Mouse (Mus musculus): ENCODE results near the gene Tjp2.

Tjp2 gene

DNA sequence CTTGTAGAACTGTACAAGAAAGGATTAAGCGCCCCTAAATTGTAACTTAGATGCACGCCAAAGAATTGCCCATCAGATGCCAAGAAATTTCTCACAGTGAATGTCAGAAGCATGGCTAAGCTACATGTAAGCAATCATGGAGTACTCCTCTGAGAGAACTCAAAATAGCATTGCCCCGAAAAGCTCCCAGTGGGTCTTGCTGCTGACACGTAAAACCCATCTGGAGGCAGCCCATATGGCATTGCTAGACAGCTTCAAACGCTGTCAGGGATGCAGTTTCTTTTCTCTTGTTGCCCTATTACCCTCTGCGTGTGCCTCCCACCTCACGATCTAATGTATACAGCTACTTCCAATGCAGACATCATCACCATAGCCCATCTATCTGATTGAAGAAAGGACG is 166.0 kb downstream of the Tjp2 start:
- peak in 1 of 2 experiments; percentile 26 for DNase-seq (ENCODE audit: low spot score in 2 of 2)

GRCm38 (mm10) chr19:24058021-24058420 is 166.8 kb downstream of the Tjp2 start:
- no peak for DNase-seq (ENCODE audit: low spot score in 2 of 2)

- no peak for DNase-seq (ENCODE audit: low spot score in 2 of 2)
These were observed 167.9 kb downstream of the Tjp2 start for GRCm38 (mm10) chr19:24056880-24057279.

GRCm38 (mm10) chr19:24054904-24055303 is 169.9 kb downstream of the Tjp2 start:
- no peak for DNase-seq (ENCODE audit: low spot score in 2 of 2)

- no peak for DNase-seq (ENCODE audit: low spot score in 2 of 2)
These were observed 170.6 kb downstream of the Tjp2 start for GRCm38 (mm10) chr19:24054265-24054664.

DNA sequence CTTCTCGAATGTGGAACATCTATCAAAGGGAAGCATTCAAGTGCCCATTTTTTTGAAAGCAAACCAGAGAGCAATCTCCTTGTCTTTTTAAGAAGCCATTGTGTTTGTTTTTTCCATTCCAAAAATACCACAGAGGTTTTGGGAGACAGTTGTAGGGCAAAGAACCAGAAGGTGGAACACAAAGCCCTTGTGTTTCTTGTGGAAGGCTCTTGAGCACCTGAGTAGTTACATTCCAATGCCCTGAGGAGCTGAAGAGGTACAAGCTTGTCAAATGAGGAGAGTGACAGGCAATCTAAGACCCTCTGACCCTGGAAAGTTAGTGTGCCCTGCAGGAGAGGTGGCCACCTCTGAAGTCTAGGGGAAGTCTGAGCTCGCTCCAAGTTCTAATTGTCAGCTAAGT is 174.3 kb downstream of the Tjp2 start:
- DNase-seq (ENCODE audit: low spot score in 2 of 2), result no peak

GRCm38 (mm10) chr19:24049329-24049728 is 175.5 kb downstream of the Tjp2 start:
- DNase-seq (ENCODE audit: low spot score in 2 of 2), result no peak

DNA sequence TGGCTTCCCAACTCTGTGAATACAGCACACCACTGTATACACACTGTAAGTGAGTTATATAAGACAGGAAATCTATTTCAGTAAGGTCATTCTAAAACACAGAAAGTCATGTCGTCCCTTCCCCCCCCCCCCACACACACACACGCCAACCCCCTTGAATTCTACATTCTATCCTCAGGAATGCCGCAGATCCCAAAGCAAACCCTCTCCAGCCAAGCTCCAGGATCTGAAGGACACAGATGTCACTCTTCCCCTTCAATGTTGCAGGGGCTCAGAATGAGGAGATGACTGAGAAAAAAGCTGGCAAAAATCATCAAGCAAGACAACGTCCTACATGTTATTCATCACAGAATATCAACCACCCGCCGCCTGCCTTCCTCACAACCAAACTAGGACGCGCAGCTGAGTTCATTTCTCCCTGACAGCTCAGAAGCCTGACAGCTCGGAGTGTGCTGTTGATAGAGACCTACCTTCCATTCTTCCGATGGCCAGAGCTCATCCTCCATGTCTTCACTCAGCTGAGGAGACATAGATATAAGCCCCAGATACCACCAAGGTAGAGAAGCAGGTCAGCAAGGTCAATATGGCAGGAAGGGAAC is 178.3 kb downstream of the Tjp2 start:
- no peak for DNase-seq (ENCODE audit: low spot score in 2 of 2)
